Mouse (Mus musculus): ENCODE measurements around the gene Pcdh9. TPM values are rescaled to one million over a fixed set of nuclear protein-coding genes. Genes with fewer than 3 reads are reported as not detected.
"Not testable (repeated sequence)": the region's sequence is repeated elsewhere in the genome, so short reads cannot be mapped to it uniquely, and the experiment has no call there.

The Pcdh9 gene
- polyA plus RNA-seq, 1 experiment = not detected

GRCm38 (mm10) chr14:93274767-93275166 is 615.7 kb downstream of the Pcdh9 start:
- Histone ChIP-seq H3K4me3 (ENCODE audit: insufficient read depth, low read depth, low read length) (no peak overlapping the region), H3K27ac (ENCODE audit: insufficient read depth, low read depth, low read length) (no peak overlapping the region), H3K4me1 (ENCODE audit: control insufficient read depth, insufficient read depth, low read length) (no peaks in the 10 kb centered on the region)
- TF ChIP-seq POLR2A (IDR thresholded peaks at IDR 0.05; ENCODE audit: insufficient read depth, low read depth, low read length) = no peak
- TF ChIP-seq CTCF (IDR thresholded peaks at IDR 0.05; ENCODE audit: insufficient read depth, low read depth, low read length) = no peak

DNA sequence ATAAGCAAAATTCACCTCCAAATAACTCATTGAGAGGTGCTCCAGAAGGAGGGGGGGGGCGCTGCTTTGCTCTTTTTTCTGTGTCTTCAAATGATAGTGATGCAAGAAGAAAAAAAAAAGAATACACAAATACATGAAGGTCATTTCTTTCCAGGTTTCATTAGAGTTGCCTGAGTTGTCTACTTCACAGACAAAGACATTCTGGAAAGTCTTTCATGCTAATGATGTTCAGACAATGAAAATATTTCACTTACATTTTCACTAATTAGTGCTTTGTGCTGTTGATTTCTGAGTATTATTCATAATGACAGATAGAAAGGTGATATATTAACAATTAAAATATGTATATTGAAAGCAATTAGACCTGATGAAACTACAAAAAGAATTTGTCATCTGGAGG is 637.1 kb downstream of the Pcdh9 start:
- TF ChIP-seq CTCF (IDR thresholded peaks at IDR 0.05; ENCODE audit: insufficient read depth, low read depth, low read length) (no peak), POLR2A (IDR thresholded peaks at IDR 0.05; ENCODE audit: insufficient read depth, low read depth, low read length) (no peak)
- Histone ChIP-seq H3K27ac (ENCODE audit: insufficient read depth, low read depth, low read length) (no peak overlapping the region), H3K4me1 (ENCODE audit: control insufficient read depth, insufficient read depth, low read length) (no peaks in the 10 kb centered on the region), H3K4me3 (ENCODE audit: insufficient read depth, low read depth, low read length) (no peak overlapping the region)
- 78% methylated on average over 1 of the region's 1 CpGs for WGBS

- no peak overlapping the region for H3K4me3 ChIP-seq (ENCODE audit: insufficient read depth, low read depth, low read length)
- no peak overlapping the region for H3K27ac ChIP-seq (ENCODE audit: insufficient read depth, low read depth, low read length)
- TF ChIP-seq POLR2A (IDR thresholded peaks at IDR 0.05; ENCODE audit: insufficient read depth, low read depth, low read length) (no peak), CTCF (IDR thresholded peaks at IDR 0.05; ENCODE audit: insufficient read depth, low read depth, low read length) (no peak)
- WGBS = 93% methylated on average over 3 of the region's 3 CpGs
- no peaks in the 10 kb centered on the region for H3K4me1 ChIP-seq (ENCODE audit: control insufficient read depth, insufficient read depth, low read length)
These were observed 650.2 kb downstream of the Pcdh9 start for GRCm38 (mm10) chr14:93240263-93240662.

GRCm38 (mm10) chr14:93234333-93234732 is 656.1 kb downstream of the Pcdh9 start:
- no peak overlapping the region for H3K4me3 ChIP-seq (ENCODE audit: insufficient read depth, low read depth, low read length)
- H3K27ac ChIP-seq (ENCODE audit: insufficient read depth, low read depth, low read length) = no peak overlapping the region
- WGBS = 69% methylated on average over 3 of the region's 3 CpGs
- TF ChIP-seq POLR2A (IDR thresholded peaks at IDR 0.05; ENCODE audit: insufficient read depth, low read depth, low read length) = no peak
- TF ChIP-seq CTCF (IDR thresholded peaks at IDR 0.05; ENCODE audit: insufficient read depth, low read depth, low read length) = no peak
- H3K4me1 ChIP-seq (ENCODE audit: control insufficient read depth, insufficient read depth, low read length) = no peaks in the 10 kb centered on the region

GRCm38 (mm10) chr14:93233599-93233998 is 656.9 kb downstream of the Pcdh9 start:
- no peak for TF ChIP-seq POLR2A (IDR thresholded peaks at IDR 0.05; ENCODE audit: insufficient read depth, low read depth, low read length)
- no peak overlapping the region for H3K27ac ChIP-seq (ENCODE audit: insufficient read depth, low read depth, low read length)
- H3K4me3 ChIP-seq (ENCODE audit: insufficient read depth, low read depth, low read length) = no peak overlapping the region
- WGBS = 42% methylated on average over 6 of the region's 6 CpGs
- no peaks in the 10 kb centered on the region for H3K4me1 ChIP-seq (ENCODE audit: control insufficient read depth, insufficient read depth, low read length)

GRCm38 (mm10) chr14:93214846-93215245 is 675.6 kb downstream of the Pcdh9 start:
- 95% methylated on average over 8 of the region's 15 CpGs for WGBS
- not testable (repeated sequence) for H3K4me3 ChIP-seq (ENCODE audit: insufficient read depth, low read depth, low read length); H3K27ac ChIP-seq (ENCODE audit: insufficient read depth, low read depth, low read length); H3K4me1 ChIP-seq (ENCODE audit: control insufficient read depth, insufficient read depth, low read length)

DNA sequence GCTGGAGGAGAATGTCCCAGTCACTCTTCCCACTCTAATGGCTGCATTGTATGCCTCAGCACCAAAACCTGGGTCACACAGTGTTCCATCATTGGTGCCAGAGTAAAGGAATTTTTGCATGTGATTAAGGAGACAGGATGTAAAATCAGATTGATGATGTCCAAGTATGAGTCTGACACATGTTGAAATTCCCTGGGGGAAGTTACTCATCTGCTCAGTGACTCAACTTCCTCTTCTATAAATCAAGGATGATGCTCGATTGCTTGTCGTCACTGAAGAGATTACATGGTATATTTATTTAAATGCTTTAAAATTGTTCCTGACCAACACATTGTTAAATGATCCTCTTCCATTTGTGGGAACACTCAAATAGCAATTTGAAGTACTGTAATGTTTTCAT is 690.7 kb downstream of the Pcdh9 start:
- no peak overlapping the region for H3K4me3 ChIP-seq (ENCODE audit: insufficient read depth, low read depth, low read length)
- WGBS = 96% methylated on average over 2 of the region's 2 CpGs
- H3K4me1 ChIP-seq (ENCODE audit: control insufficient read depth, insufficient read depth, low read length) = no peaks in the 10 kb centered on the region
- H3K27ac ChIP-seq (ENCODE audit: insufficient read depth, low read depth, low read length) = no peak overlapping the region
- TF ChIP-seq POLR2A (IDR thresholded peaks at IDR 0.05; ENCODE audit: insufficient read depth, low read depth, low read length) = no peak
- no peak for TF ChIP-seq CTCF (IDR thresholded peaks at IDR 0.05; ENCODE audit: insufficient read depth, low read depth, low read length)

DNA sequence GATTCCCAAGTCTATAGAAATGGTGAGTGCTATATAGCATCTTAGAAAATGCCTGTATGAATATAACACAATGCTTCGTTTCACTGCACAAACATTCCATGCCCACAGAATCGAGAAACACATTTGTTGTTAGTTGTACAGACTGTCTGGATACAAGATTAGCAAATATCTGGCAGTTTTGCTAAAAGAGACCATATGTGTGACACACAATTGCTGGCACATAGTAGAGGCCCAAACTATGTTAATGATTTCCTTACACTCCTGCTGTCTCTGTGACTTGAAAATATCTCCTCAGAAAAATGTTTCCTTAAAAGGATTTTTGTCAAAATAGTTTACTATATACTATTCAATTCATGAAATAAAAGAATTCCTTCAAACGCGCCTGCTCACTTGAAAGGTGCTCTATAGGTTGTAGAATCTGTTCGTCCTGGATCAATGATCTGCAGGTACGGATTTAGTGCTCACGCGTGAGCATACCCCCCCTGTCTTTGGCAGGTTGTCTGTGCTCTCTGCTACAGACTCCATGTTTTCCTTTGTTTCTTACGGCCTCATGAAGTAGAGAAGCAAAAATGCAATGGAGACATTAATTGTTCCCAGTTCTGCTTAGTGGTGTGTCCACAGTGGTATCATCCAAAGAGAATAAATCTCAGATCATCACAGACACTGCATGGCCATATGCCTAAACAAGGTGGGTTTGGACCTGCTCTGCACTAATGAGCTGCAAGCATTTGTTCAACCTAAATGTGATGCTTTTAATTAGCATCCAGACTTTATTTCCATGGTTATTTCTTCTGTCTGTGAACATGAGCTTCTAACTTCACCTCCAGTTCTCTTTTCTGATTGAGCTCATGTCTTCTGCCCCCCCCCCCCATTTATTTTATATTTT is 707.6 kb downstream of the Pcdh9 start:
- 85% methylated on average over 9 of the region's 9 CpGs for WGBS
- TF ChIP-seq POLR2A (IDR thresholded peaks at IDR 0.05; ENCODE audit: insufficient read depth, low read depth, low read length) (no peak), CTCF (IDR thresholded peaks at IDR 0.05; ENCODE audit: insufficient read depth, low read depth, low read length) (no peak)
- H3K27ac ChIP-seq (ENCODE audit: insufficient read depth, low read depth, low read length) = no peak overlapping the region
- H3K4me3 ChIP-seq (ENCODE audit: insufficient read depth, low read depth, low read length) = no peak overlapping the region
- H3K4me1 ChIP-seq (ENCODE audit: control insufficient read depth, insufficient read depth, low read length) = no peaks in the 10 kb centered on the region

GRCm38 (mm10) chr14:93169201-93169600 is 721.3 kb downstream of the Pcdh9 start:
- H3K27ac ChIP-seq (ENCODE audit: insufficient read depth, low read depth, low read length) = no peak overlapping the region
- TF ChIP-seq CTCF (IDR thresholded peaks at IDR 0.05; ENCODE audit: insufficient read depth, low read depth, low read length) (no peak), POLR2A (IDR thresholded peaks at IDR 0.05; ENCODE audit: insufficient read depth, low read depth, low read length) (no peak)
- H3K4me1 ChIP-seq (ENCODE audit: control insufficient read depth, insufficient read depth, low read length) = no peaks in the 10 kb centered on the region
- H3K4me3 ChIP-seq (ENCODE audit: insufficient read depth, low read depth, low read length) = no peak overlapping the region

DNA sequence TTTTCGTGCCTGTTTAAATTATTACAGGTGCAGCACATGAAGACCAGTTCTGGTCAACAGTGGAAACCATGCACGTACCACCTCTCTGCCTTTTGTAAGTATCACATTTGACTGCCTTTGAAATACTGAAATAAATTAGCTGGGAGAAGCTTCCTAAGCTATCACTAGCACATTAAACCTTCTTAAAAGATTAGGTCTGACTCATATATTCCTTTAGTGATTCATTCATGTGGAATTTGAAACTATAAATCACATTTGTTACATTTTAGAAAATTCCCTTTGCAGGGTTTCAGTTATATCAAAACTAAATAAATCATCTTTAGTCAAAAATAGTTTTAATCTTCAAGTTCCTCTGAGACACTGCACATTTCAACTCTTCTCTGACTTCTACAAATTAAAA is 722.1 kb downstream of the Pcdh9 start:
- TF ChIP-seq CTCF (IDR thresholded peaks at IDR 0.05; ENCODE audit: insufficient read depth, low read depth, low read length) (no peak), POLR2A (IDR thresholded peaks at IDR 0.05; ENCODE audit: insufficient read depth, low read depth, low read length) (no peak)
- 79% methylated on average over 2 of the region's 2 CpGs for WGBS
- H3K4me3 ChIP-seq (ENCODE audit: insufficient read depth, low read depth, low read length) = no peak overlapping the region
- H3K27ac ChIP-seq (ENCODE audit: insufficient read depth, low read depth, low read length) = no peak overlapping the region
- no peaks in the 10 kb centered on the region for H3K4me1 ChIP-seq (ENCODE audit: control insufficient read depth, insufficient read depth, low read length)
